ENCODE assay signal across 20 mouse cellular contexts in the genomic region with DNA sequence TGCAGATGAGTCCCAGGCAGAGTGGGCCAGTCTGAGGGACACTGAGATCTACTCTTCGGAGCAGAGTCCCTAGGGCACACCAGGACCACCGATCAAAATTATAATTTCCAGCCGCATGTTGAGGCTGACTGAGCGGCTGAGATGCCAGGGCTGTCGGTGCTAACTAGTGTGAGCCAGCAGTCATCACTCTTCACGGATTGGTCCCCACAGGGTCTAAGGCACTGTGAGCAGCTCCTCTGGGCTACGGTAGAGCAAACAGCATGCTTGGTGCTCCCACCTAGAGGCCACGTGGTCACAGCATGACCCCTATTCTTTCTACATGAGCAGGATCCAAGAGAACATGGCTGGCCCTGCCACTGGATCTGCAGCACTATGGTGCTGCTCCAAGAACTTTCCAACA. TPM values are rescaled to one million over a fixed set of nuclear protein-coding genes. Genes with fewer than 3 reads are reported as not detected.
DNase-seq lines count a peak whose midpoint lies in the region; ATAC-seq and TF ChIP-seq lines count a peak whose summit lies in the region.
"Had no signal": no experiment of that assay in that cellular context is flagged by ENCODE, and none has a peak within 500 bp of the region (broad histone marks: within the 10 kb centered on the region; RNA-seq: fewer than 3 reads in every experiment).

No protein-coding gene starts in this region.

- H3K4me3 ChIP-seq in heart, embryonic 12.5 days: no peak overlapping the region
- no peak overlapping the region for H3K4me3 ChIP-seq in kidney, postnatal 0 days (replicated peaks; ENCODE audit: low read depth, low read length)
- no peak overlapping the region for H3K4me3 ChIP-seq in limb, embryonic 10.5 days
- no peak overlapping the region for H3K4me3 ChIP-seq in myocyte
- H3K4me3 ChIP-seq: erythroblast, embryonic 14.5 days; liver, embryonic 12.5 days; lung, embryonic 15.5 days had no signal

- H3K36me3 ChIP-seq in heart, embryonic 12.5 days: peaks cover 65% of the 10 kb centered on the region
- H3K36me3 ChIP-seq in kidney, postnatal 0 days (ENCODE audit: insufficient read depth, low read length): peaks cover 15% of the 10 kb centered on the region; the same call in 1 of the 2 replicates
- H3K36me3 ChIP-seq in limb, embryonic 10.5 days: peaks cover 3% of the 10 kb centered on the region; the same call in 1 of the 2 replicates
- H3K36me3 ChIP-seq in myocyte (ENCODE audit: control insufficient read depth, insufficient read depth): peaks cover 21% of the 10 kb centered on the region
- H3K36me3 ChIP-seq: liver, embryonic 12.5 days had no signal

- H3K79me2 ChIP-seq in myocyte (ENCODE audit: control insufficient read depth, insufficient read depth): no peaks in the 10 kb centered on the region

- intact Hi-C loops in heart, postnatal 10 days (cut with DNase I): loop anchor here (5.0 kb wide), 2 partner anchors 164 to 329 kb away; no protein-coding TSS in a partner anchor

- no peak overlapping the region for H3K4me2 ChIP-seq in heart, embryonic 12.5 days
- no peak overlapping the region for H3K4me2 ChIP-seq in kidney, postnatal 0 days (ENCODE audit: low read length)
- H3K4me2 ChIP-seq in myocyte (ENCODE audit: low read depth): no peak overlapping the region
- H3K4me2 ChIP-seq: liver, embryonic 12.5 days; lung, embryonic 15.5 days had no signal

- peak overlapping the region; percentile 54; the same call in 1 of the 2 replicates for H3K9ac ChIP-seq in heart, embryonic 12.5 days
- H3K9ac ChIP-seq in kidney, postnatal 0 days (ENCODE audit: low read depth, low read length): no peak overlapping the region
- H3K9ac ChIP-seq: liver, embryonic 12.5 days; lung, embryonic 15.5 days had no signal

- 61% methylated on average over 8 of the region's 8 CpGs for WGBS in heart, embryonic 12.5 days
- 57% methylated on average over 8 of the region's 8 CpGs for WGBS in kidney, postnatal 0 days
- 78% methylated on average over 8 of the region's 8 CpGs for WGBS in limb, embryonic 10.5 days

- TF ChIP-seq CTCF in kidney, postnatal 0 days (IDR thresholded peaks at IDR 0.05; ENCODE audit: low read depth): no peak

- H3K4me1 ChIP-seq in heart, embryonic 12.5 days (replicated peaks): peaks cover 30% of the 10 kb centered on the region
- peaks cover 4% of the 10 kb centered on the region; the same call in 1 of the 2 replicates for H3K4me1 ChIP-seq in kidney, postnatal 0 days (replicated peaks; ENCODE audit: insufficient read depth, low read length)
- H3K4me1 ChIP-seq in limb, embryonic 10.5 days: peaks cover 39% of the 10 kb centered on the region

- H3K9me3 ChIP-seq in heart, embryonic 12.5 days (replicated peaks): no peaks in the 10 kb centered on the region
- H3K9me3 ChIP-seq in kidney, postnatal 0 days (replicated peaks; ENCODE audit: low read length): no peaks in the 10 kb centered on the region
- H3K9me3 ChIP-seq in limb, embryonic 10.5 days (replicated peaks): no peaks in the 10 kb centered on the region
- H3K9me3 ChIP-seq: liver, embryonic 12.5 days; lung, embryonic 15.5 days had no signal

- H3K27ac ChIP-seq in heart, embryonic 12.5 days (ENCODE audit: poor library complexity, severe bottlenecking): peak overlapping the region; percentile 35; the same call in 1 of the 2 replicates
- no peak overlapping the region for H3K27ac ChIP-seq in kidney, postnatal 0 days
- peak overlapping the region; percentile 21 for H3K27ac ChIP-seq in limb, embryonic 10.5 days
- H3K27ac ChIP-seq: hindbrain, postnatal 0 days; liver, embryonic 12.5 days; lung, embryonic 15.5 days had no signal

- ATAC-seq in heart, embryonic 12.5 days (ENCODE audit: insufficient number of reproducible peaks, low FRiP score): no peak
- ATAC-seq in kidney, postnatal 0 days (replicated peaks; ENCODE audit: low FRiP score, low read depth): peak; percentile 53; the same call in 1 of the 2 replicates
- ATAC-seq: hindbrain, postnatal 0 days; liver, embryonic 12.5 days; midbrain, embryonic 16.5 days had no signal

- no peak for TF ChIP-seq POLR2A in myocyte (IDR thresholded peaks at IDR 0.05; ENCODE audit: insufficient read length, low read depth)

- H3K27me3 ChIP-seq in heart, embryonic 12.5 days (replicated peaks): peaks cover 11% of the 10 kb centered on the region; the same call in 1 of the 2 replicates
- no peaks in the 10 kb centered on the region; the same call in 1 of the 2 replicates for H3K27me3 ChIP-seq in kidney, postnatal 0 days (ENCODE audit: insufficient read depth, low read length)
- H3K27me3 ChIP-seq in limb, embryonic 10.5 days (ENCODE audit: low read depth, poor library complexity, severe bottlenecking): peaks cover 25% of the 10 kb centered on the region
- no peaks in the 10 kb centered on the region for H3K27me3 ChIP-seq in myocyte (ENCODE audit: control insufficient read depth, insufficient read depth, insufficient read length)
- H3K27me3 ChIP-seq: lung, embryonic 15.5 days had no signal

- no peak for DNase-seq in heart, postnatal 10 days
- no peak for DNase-seq in kidney, postnatal 0 days (ENCODE audit: low spot score)
- no peak for DNase-seq in kidney, postnatal 36 days
- no peak for DNase-seq in limb, embryonic 10.5 days (ENCODE audit: low spot score)
- DNase-seq in thymus, adult 18-20 months: no peak
- DNase-seq: cerebellum, adult 18-20 months; kidney, adult 11 months; layer of hippocampus, postnatal 36 days had no signal

- H3ac ChIP-seq in myocyte (ENCODE audit: control insufficient read depth, insufficient read length): no peak overlapping the region

TF ChIP-seq in myocyte, 11 proteins besides CTCF, POLR2A, EP300 and RAD21:
- TF ChIP-seq MYOG (IDR thresholded peaks at IDR 0.05; ENCODE audit: control insufficient read depth in 1 of 3, insufficient read depth in 1 of 3, insufficient read length in 2 of 3, low read depth in 2 of 3) (no peak), REST (IDR thresholded peaks at IDR 0.05; ENCODE audit: insufficient read depth, insufficient read length) (no peak), MAX (IDR thresholded peaks at IDR 0.05; ENCODE audit: low read depth) (no peak), POLR2AphosphoS2 (IDR thresholded peaks at IDR 0.05; ENCODE audit: insufficient read length, low read depth) (peak; percentile 12)

RNA-seq across cellular contexts. Expression of a gene that starts 28.5 kb away (rescaled TPM):
- polyA plus RNA-seq in heart, embryonic 12.5 days (2016; fragmentation: Nextera tagmentation; extraction: Ambion mirVana): 32.5 and 35.9 TPM in 2 replicates
- 10 to 100 TPM; 42.6 to 43.4 TPM for total RNA-seq in heart, postnatal 10 days (2021)
- 18.1 and 19.8 TPM in 2 replicates for polyA plus RNA-seq in kidney, postnatal 0 days (2015; fragmentation: Nextera tagmentation; extraction: Ambion mirVana)
- polyA plus RNA-seq in limb, embryonic 10.5 days (2016; fragmentation: Nextera tagmentation; extraction: Ambion mirVana): 2.1 and 5.0 TPM in 2 replicates
- polyA plus RNA-seq in myocyte (2012; fragmentation: generic; extraction: Trizol): 58.3 TPM
- total RNA-seq: common myeloid progenitor, adult 5-6 weeks; megakaryocyte, adult 5-6 weeks had no signal
- polyA plus RNA-seq: erythroblast, embryonic 14.5 days had no signal

RNA-seq across cellular contexts. Expression of a gene that starts 28.8 kb away (rescaled TPM):
- 0.84 and 1.5 TPM in 2 replicates for polyA plus RNA-seq in heart, embryonic 12.5 days (2016; fragmentation: Nextera tagmentation; extraction: Ambion mirVana)
- under 1 TPM in 1 of 2 experiments, not detected in 1; 0.32 TPM for total RNA-seq in heart, postnatal 10 days (2021)
- polyA plus RNA-seq in kidney, postnatal 0 days (2015; fragmentation: Nextera tagmentation; extraction: Ambion mirVana): 0.11 TPM in 1 of 2 replicates, not detected in the other
- polyA plus RNA-seq in limb, embryonic 10.5 days (2016; fragmentation: Nextera tagmentation; extraction: Ambion mirVana): 0.35 TPM in 1 of 2 replicates, not detected in the other
- 0.85 TPM for polyA plus RNA-seq in myocyte (2012; fragmentation: generic; extraction: Trizol)
- total RNA-seq: common myeloid progenitor, adult 5-6 weeks; layer of hippocampus, postnatal 36 days; left cerebral cortex, postnatal 25 days; megakaryocyte, adult 5-6 weeks had no signal
- polyA plus RNA-seq: embryonic facial prominence, embryonic 11.5 days; erythroblast, embryonic 14.5 days; liver, embryonic 12.5 days; midbrain, embryonic 16.5 days; neural tube, embryonic 11.5 days had no signal

RNA-seq across cellular contexts. Expression of a gene that starts 34.9 kb away (rescaled TPM):
- 10.2 and 10.5 TPM in 2 replicates for polyA plus RNA-seq in heart, embryonic 12.5 days (2016; fragmentation: Nextera tagmentation; extraction: Ambion mirVana)
- total RNA-seq in heart, postnatal 10 days (2021): 10 to 100 TPM; 11.5 to 13.1 TPM
- 8.4 and 8.5 TPM in 2 replicates for polyA plus RNA-seq in kidney, postnatal 0 days (2015; fragmentation: Nextera tagmentation; extraction: Ambion mirVana)
- 9.3 and 11.6 TPM in 2 replicates for polyA plus RNA-seq in limb, embryonic 10.5 days (2016; fragmentation: Nextera tagmentation; extraction: Ambion mirVana)
- polyA plus RNA-seq in myocyte (2012; fragmentation: generic; extraction: Trizol): 9.4 TPM
- polyA plus RNA-seq: erythroblast, embryonic 14.5 days had no signal

RNA-seq across cellular contexts. Expression of a gene that starts 44.0 kb away (rescaled TPM):
- polyA plus RNA-seq in heart, embryonic 12.5 days (2016; fragmentation: Nextera tagmentation; extraction: Ambion mirVana): 58.2 and 65.0 TPM in 2 replicates
- 10 to 100 TPM; 45.5 to 48.7 TPM for total RNA-seq in heart, postnatal 10 days (2021)
- 112 and 123 TPM in 2 replicates for polyA plus RNA-seq in kidney, postnatal 0 days (2015; fragmentation: Nextera tagmentation; extraction: Ambion mirVana)
- polyA plus RNA-seq in limb, embryonic 10.5 days (2016; fragmentation: Nextera tagmentation; extraction: Ambion mirVana): 70.5 and 77.9 TPM in 2 replicates
- polyA plus RNA-seq in myocyte (2012; fragmentation: generic; extraction: Trizol): 142 TPM

RNA-seq across cellular contexts. Expression of a gene that starts 57.4 kb away (rescaled TPM):
- polyA plus RNA-seq in heart, embryonic 12.5 days (2016; fragmentation: Nextera tagmentation; extraction: Ambion mirVana): 16.7 and 17.4 TPM in 2 replicates
- 1 to 10 TPM; 8.8 to 9.1 TPM for total RNA-seq in heart, postnatal 10 days (2021)
- 19.3 and 20.6 TPM in 2 replicates for polyA plus RNA-seq in kidney, postnatal 0 days (2015; fragmentation: Nextera tagmentation; extraction: Ambion mirVana)
- polyA plus RNA-seq in limb, embryonic 10.5 days (2016; fragmentation: Nextera tagmentation; extraction: Ambion mirVana): 27.0 and 31.6 TPM in 2 replicates
- 12.8 TPM for polyA plus RNA-seq in myocyte (2012; fragmentation: generic; extraction: Trizol)
- polyA plus RNA-seq: erythroblast, embryonic 14.5 days had no signal
